Comparison of ENCODE assay signal across 9 mouse cellular contexts in genomic region chr13:45577784-45578183, GRCm38 (mm10).
DNase-seq lines count a peak whose midpoint lies in the region; ATAC-seq and TF ChIP-seq lines count a peak whose summit lies in the region.
"Had no signal": no experiment of that assay in that cellular context is flagged by ENCODE, and none has a peak within 500 bp of the region (broad histone marks: within the 10 kb centered on the region; RNA-seq: fewer than 3 reads in every experiment).

No protein-coding gene starts in this region.

- no peaks in the 10 kb centered on the region for H3K27me3 ChIP-seq in hindbrain, postnatal 0 days (ENCODE audit: insufficient read depth, low read length)
- no peaks in the 10 kb centered on the region for H3K27me3 ChIP-seq in neural tube, embryonic 11.5 days (ENCODE audit: control insufficient read depth, insufficient read depth, low read length)
- no peaks in the 10 kb centered on the region for H3K27me3 ChIP-seq in thymus, adult 2 months (ENCODE audit: control insufficient read depth, insufficient read depth, low read length)
- no peaks in the 10 kb centered on the region for H3K27me3 ChIP-seq in midbrain, embryonic 13.5 days
- H3K27me3 ChIP-seq: liver, embryonic 13.5 days had no signal

- no peaks in the 10 kb centered on the region for H3K36me3 ChIP-seq in hindbrain, postnatal 0 days (ENCODE audit: insufficient read depth, low read length)
- no peaks in the 10 kb centered on the region for H3K36me3 ChIP-seq in neural tube, embryonic 11.5 days (ENCODE audit: control insufficient read depth, insufficient read depth, low read length)
- H3K36me3 ChIP-seq in thymus, adult 2 months (ENCODE audit: control insufficient read depth, insufficient read depth, low read length), result no peaks in the 10 kb centered on the region
- H3K36me3 ChIP-seq in midbrain, embryonic 13.5 days, result no peaks in the 10 kb centered on the region
- H3K36me3 ChIP-seq: liver, embryonic 13.5 days had no signal

- peak; percentile 49 for TF ChIP-seq CTCF in hindbrain, postnatal 0 days (IDR thresholded peaks at IDR 0.05; ENCODE audit: low read depth)
- TF ChIP-seq CTCF in thymus, adult 2 months (IDR thresholded peaks at IDR 0.05; ENCODE audit: borderline replicate concordance, control insufficient read depth, extremely low read depth, insufficient read depth, low read length, poor library complexity), result no peak

- no peaks in the 10 kb centered on the region for H3K4me1 ChIP-seq in hindbrain, postnatal 0 days (ENCODE audit: insufficient read depth, low read length)
- H3K4me1 ChIP-seq in neural tube, embryonic 11.5 days (ENCODE audit: control insufficient read depth, insufficient read depth, low read length), result no peaks in the 10 kb centered on the region
- H3K4me1 ChIP-seq in thymus, adult 2 months (replicated peaks; ENCODE audit: control insufficient read depth, insufficient read depth, low read length), result no peaks in the 10 kb centered on the region
- 0 out of 2 replicates have a peak, but pooled peaks cover 8% of the 10 kb centered on the region for H3K4me1 ChIP-seq in midbrain, embryonic 13.5 days (replicated peaks)
- H3K4me1 ChIP-seq: liver, embryonic 13.5 days had no signal

- no peak overlapping the region for H3K9ac ChIP-seq in hindbrain, postnatal 0 days (replicated peaks; ENCODE audit: low read length)
- H3K9ac ChIP-seq in neural tube, embryonic 11.5 days (ENCODE audit: low read length), result no peak overlapping the region
- no peak overlapping the region for H3K9ac ChIP-seq in midbrain, embryonic 13.5 days (replicated peaks)
- H3K9ac ChIP-seq: liver, embryonic 13.5 days had no signal

- no peak for ATAC-seq in hindbrain, postnatal 0 days
- no peak; the same call in 1 of the 2 replicates for ATAC-seq in neural tube, embryonic 11.5 days (ENCODE audit: insufficient read depth, low FRiP score, low TSS enrichment)
- ATAC-seq in midbrain, embryonic 13.5 days, result no peak

- peak; percentile 49 for DNase-seq in adrenal gland, adult 2 months
- DNase-seq in adrenal gland, postnatal 4 days (ENCODE audit: low spot score in 2 of 2), result no peak
- peak; percentile 48 for DNase-seq in right cerebral cortex, postnatal 14 days
- no peak for DNase-seq in right cerebral cortex, postnatal 36 days (ENCODE audit: low spot score in 2 of 2)
- DNase-seq in hindbrain, postnatal 0 days (ENCODE audit: low spot score), result peak; percentile 55
- peak; percentile 38 for DNase-seq in neural tube, embryonic 11.5 days (ENCODE audit: low spot score)
- no peak for DNase-seq in thymus, adult 2 months
- DNase-seq: liver, embryonic 13.5 days had no signal

- WGBS in hindbrain, postnatal 0 days, result 50% methylated on average over 2 of the region's 2 CpGs
- 38% methylated on average over 2 of the region's 2 CpGs for WGBS in neural tube, embryonic 11.5 days
- WGBS in thymus, adult 2 months, result 69% methylated on average over 2 of the region's 2 CpGs
- WGBS in midbrain, embryonic 13.5 days, result 55% methylated on average over 2 of the region's 2 CpGs

- no peak overlapping the region for H3K4me2 ChIP-seq in hindbrain, postnatal 0 days (ENCODE audit: low read depth, low read length)
- H3K4me2 ChIP-seq in neural tube, embryonic 11.5 days (ENCODE audit: low read depth), result no peak overlapping the region
- H3K4me2 ChIP-seq in midbrain, embryonic 13.5 days (replicated peaks), result no peak overlapping the region
- H3K4me2 ChIP-seq: liver, embryonic 13.5 days had no signal

- H3K4me3 ChIP-seq in hindbrain, postnatal 0 days (ENCODE audit: low read length), result no peak overlapping the region
- H3K4me3 ChIP-seq in neural tube, embryonic 11.5 days (ENCODE audit: low read depth, low read length), result no peak overlapping the region
- no peak overlapping the region for H3K4me3 ChIP-seq in thymus, adult 2 months (ENCODE audit: control insufficient read depth, insufficient read depth, low read length)
- no peak overlapping the region for H3K4me3 ChIP-seq in midbrain, embryonic 13.5 days (replicated peaks)
- H3K4me3 ChIP-seq: liver, embryonic 13.5 days had no signal

- H3K27ac ChIP-seq in hindbrain, postnatal 0 days, result no peak overlapping the region
- H3K27ac ChIP-seq in neural tube, embryonic 11.5 days (ENCODE audit: low read depth, low read length), result no peak overlapping the region
- no peak overlapping the region for H3K27ac ChIP-seq in thymus, adult 2 months (ENCODE audit: control insufficient read depth, insufficient read depth, low read length)
- H3K27ac ChIP-seq in midbrain, embryonic 13.5 days, result no peak overlapping the region
- H3K27ac ChIP-seq: liver, embryonic 13.5 days had no signal

- H3K9me3 ChIP-seq in hindbrain, postnatal 0 days (ENCODE audit: low read length), result no peaks in the 10 kb centered on the region
- H3K9me3 ChIP-seq in neural tube, embryonic 11.5 days (ENCODE audit: control insufficient read depth, low read length), result no peaks in the 10 kb centered on the region
- no peaks in the 10 kb centered on the region for H3K9me3 ChIP-seq in midbrain, embryonic 13.5 days
- H3K9me3 ChIP-seq: liver, embryonic 13.5 days had no signal

- TF ChIP-seq POLR2A in thymus, adult 2 months (IDR thresholded peaks at IDR 0.05; ENCODE audit: control insufficient read depth, extremely low read depth, insufficient read depth, low read length, poor library complexity), result no peak

Comparison
In these comparisons a context has a peak if more than half of its experiments do, and no peak if none do; other contexts are left out.
1. DNase-seq: peak in adrenal gland, adult 2 months (single experiment), right cerebral cortex, postnatal 14 days (single experiment), hindbrain, postnatal 0 days (single experiment) and neural tube, embryonic 11.5 days (single experiment); none in adrenal gland, postnatal 4 days (0 of 2), right cerebral cortex, postnatal 36 days (0 of 2) and thymus, adult 2 months (single experiment).